19 mouse cellular contexts compared by ENCODE assay signal in genomic region chr19:29140933-29141332, GRCm38 (mm10). TPM values are rescaled to one million over a fixed set of nuclear protein-coding genes. Genes with fewer than 3 reads are reported as not detected.
A peak's percentile ranks its signal among the peaks of the same experiment; 100 is the strongest.
DNase-seq lines count a peak whose midpoint lies in the region; ATAC-seq and TF ChIP-seq lines count a peak whose summit lies in the region.
"Had no signal": no experiment of that assay in that cellular context is flagged by ENCODE, and none has a peak within 500 bp of the region (broad histone marks: within the 10 kb centered on the region; RNA-seq: fewer than 3 reads in every experiment).

No protein-coding gene starts in this region.

- H3K27me3 ChIP-seq in heart, postnatal 0 days (ENCODE audit: control insufficient read depth, insufficient read depth, low read length), result no peaks in the 10 kb centered on the region
- H3K27me3 ChIP-seq in liver, embryonic 16.5 days (ENCODE audit: control insufficient read depth, insufficient read depth, low read depth, low read length), result no peaks in the 10 kb centered on the region
- no peaks in the 10 kb centered on the region for H3K27me3 ChIP-seq in stomach, postnatal 0 days (ENCODE audit: control insufficient read depth, insufficient read depth, low read length)
- H3K27me3 ChIP-seq in midbrain, embryonic 14.5 days (ENCODE audit: control insufficient read depth, insufficient read depth, low read length), result no peaks in the 10 kb centered on the region
- H3K27me3 ChIP-seq: forebrain, embryonic 15.5 days; heart, embryonic 12.5 days; Patski had no signal

- WGBS in heart, postnatal 0 days, result 71% methylated on average over 16 of the region's 16 CpGs
- WGBS in liver, embryonic 16.5 days (ENCODE audit: insufficient replicate concordance), result 53% methylated on average over 16 of the region's 16 CpGs
- 73% methylated on average over 16 of the region's 16 CpGs for WGBS in stomach, postnatal 0 days
- 95% methylated on average over 16 of the region's 16 CpGs for WGBS in midbrain, embryonic 14.5 days

- ATAC-seq in heart, postnatal 0 days (ENCODE audit: insufficient read depth, low read depth), result no peak
- peak; percentile 50 for ATAC-seq in common myeloid progenitor, adult 5-6 weeks (replicated peaks; ENCODE audit: low read depth, poor library complexity, severe bottlenecking)
- peak; percentile 66 for ATAC-seq in liver, embryonic 16.5 days (ENCODE audit: low read depth)
- peak; percentile 39; the same call in 1 of the 2 replicates for ATAC-seq in stomach, postnatal 0 days (ENCODE audit: low FRiP score, low TSS enrichment)
- no peak for ATAC-seq in midbrain, embryonic 14.5 days (ENCODE audit: low FRiP score, low TSS enrichment)
- ATAC-seq: forebrain, embryonic 15.5 days; inflammation-experienced regulatory T-cells, adult 6 months; Patski had no signal

- H3K4me3 ChIP-seq in heart, postnatal 0 days (ENCODE audit: low read depth, low read length), result no peak overlapping the region
- no peak overlapping the region for H3K4me3 ChIP-seq in liver, embryonic 16.5 days (ENCODE audit: low read depth, low read length)
- no peak overlapping the region for H3K4me3 ChIP-seq in stomach, postnatal 0 days (ENCODE audit: low read depth, low read length)
- no peak overlapping the region for H3K4me3 ChIP-seq in midbrain, embryonic 14.5 days (replicated peaks; ENCODE audit: low read depth, low read length)
- H3K4me3 ChIP-seq: forebrain, embryonic 15.5 days; heart, embryonic 12.5 days had no signal

- no peaks in the 10 kb centered on the region for H3K9me3 ChIP-seq in heart, postnatal 0 days (replicated peaks; ENCODE audit: control insufficient read depth, low read length)
- no peaks in the 10 kb centered on the region for H3K9me3 ChIP-seq in liver, embryonic 16.5 days (replicated peaks; ENCODE audit: control insufficient read depth, low read length)
- H3K9me3 ChIP-seq in stomach, postnatal 0 days (ENCODE audit: control insufficient read depth, low read length), result no peaks in the 10 kb centered on the region
- H3K9me3 ChIP-seq in midbrain, embryonic 14.5 days (ENCODE audit: control insufficient read depth, low read length), result no peaks in the 10 kb centered on the region
- H3K9me3 ChIP-seq: forebrain, embryonic 15.5 days; heart, embryonic 12.5 days had no signal

- H3K36me3 ChIP-seq in heart, postnatal 0 days (replicated peaks; ENCODE audit: control insufficient read depth, insufficient read depth, low read length), result peaks cover 21% of the 10 kb centered on the region
- peaks cover 33% of the 10 kb centered on the region for H3K36me3 ChIP-seq in liver, embryonic 16.5 days (ENCODE audit: control insufficient read depth, insufficient read depth)
- H3K36me3 ChIP-seq in stomach, postnatal 0 days (ENCODE audit: control insufficient read depth, insufficient read depth, low read length), result peaks cover 4% of the 10 kb centered on the region; the same call in 1 of the 2 replicates
- H3K36me3 ChIP-seq in midbrain, embryonic 14.5 days (ENCODE audit: control insufficient read depth, insufficient read depth, low read length), result peaks cover 21% of the 10 kb centered on the region

- TF ChIP-seq CTCF in heart, postnatal 0 days (IDR thresholded peaks at IDR 0.05; ENCODE audit: low read depth), result no peak
- no peak for TF ChIP-seq CTCF in stomach, postnatal 0 days (IDR thresholded peaks at IDR 0.05; ENCODE audit: low read depth)

- no peak for DNase-seq in heart, postnatal 0 days (ENCODE audit: low spot score)
- DNase-seq in heart, postnatal 4 days, result no peak
- DNase-seq in stomach, postnatal 0 days (ENCODE audit: low spot score), result peak; percentile 26
- DNase-seq in midbrain, embryonic 14.5 days, result no peak
- no peak for DNase-seq in retina, postnatal 1 day
- DNase-seq: cerebellum, adult 2 months; cerebellum, postnatal 36 days; kidney, adult 18-20 months; lung, adult 18-20 months; lung, postnatal 10 days; thymus, postnatal 14 days had no signal

- no peaks in the 10 kb centered on the region for H3K4me1 ChIP-seq in heart, postnatal 0 days (ENCODE audit: control insufficient read depth, insufficient read depth)
- H3K4me1 ChIP-seq in liver, embryonic 16.5 days (ENCODE audit: control insufficient read depth, low read depth, low read length), result peaks cover 30% of the 10 kb centered on the region
- no peaks in the 10 kb centered on the region for H3K4me1 ChIP-seq in stomach, postnatal 0 days (replicated peaks; ENCODE audit: control insufficient read depth, insufficient read depth)
- H3K4me1 ChIP-seq in midbrain, embryonic 14.5 days (ENCODE audit: control insufficient read depth, insufficient read depth, low read length), result no peaks in the 10 kb centered on the region
- H3K4me1 ChIP-seq: forebrain, embryonic 15.5 days had no signal

- H3K4me2 ChIP-seq in heart, postnatal 0 days (ENCODE audit: low read depth, low read length), result 0 out of 2 replicates have a peak overlapping the region, but pooled peaks have one; percentile 8
- H3K4me2 ChIP-seq in liver, embryonic 16.5 days (ENCODE audit: low read depth, low read length), result no peak overlapping the region
- no peak overlapping the region for H3K4me2 ChIP-seq in stomach, postnatal 0 days (replicated peaks; ENCODE audit: low read depth)
- H3K4me2 ChIP-seq in midbrain, embryonic 14.5 days (ENCODE audit: low read length), result no peak overlapping the region
- H3K4me2 ChIP-seq: forebrain, embryonic 15.5 days; heart, embryonic 12.5 days; hindbrain, embryonic 14.5 days had no signal

- no peak for TF ChIP-seq EP300 in heart, postnatal 0 days (IDR thresholded peaks at IDR 0.05; ENCODE audit: low read depth)
- no peak for TF ChIP-seq EP300 in stomach, postnatal 0 days (optimal IDR thresholded peaks at IDR 0.05)

- H3K9ac ChIP-seq in heart, postnatal 0 days (replicated peaks; ENCODE audit: low read depth, low read length), result no peak overlapping the region
- no peak overlapping the region for H3K9ac ChIP-seq in liver, embryonic 16.5 days (ENCODE audit: low read depth, low read length)
- H3K9ac ChIP-seq in stomach, postnatal 0 days (ENCODE audit: low read length), result no peak overlapping the region
- H3K9ac ChIP-seq in midbrain, embryonic 14.5 days (replicated peaks; ENCODE audit: low read length), result no peak overlapping the region
- H3K9ac ChIP-seq: forebrain, embryonic 15.5 days; heart, embryonic 12.5 days; hindbrain, embryonic 14.5 days had no signal

- no peak overlapping the region for H3K27ac ChIP-seq in heart, postnatal 0 days (ENCODE audit: low read depth)
- H3K27ac ChIP-seq in liver, embryonic 16.5 days (ENCODE audit: low read length), result no peak overlapping the region
- H3K27ac ChIP-seq in stomach, postnatal 0 days (replicated peaks), result no peak overlapping the region
- H3K27ac ChIP-seq in midbrain, embryonic 14.5 days (replicated peaks; ENCODE audit: low read depth, low read length), result no peak overlapping the region
- H3K27ac ChIP-seq: forebrain, embryonic 15.5 days; hindbrain, embryonic 14.5 days; kidney, postnatal 0 days had no signal

RNA-seq across cellular contexts. Expression of gene Rcl1, which starts 39.8 kb away (rescaled TPM):
- 2.3 and 9.0 TPM in 2 replicates for total RNA-seq in heart, postnatal 0 days (2014; rRNA removed; ENCODE audit: low replicate concordance)
- polyA plus RNA-seq in heart, postnatal 0 days (2015; fragmentation: Nextera tagmentation; extraction: Ambion mirVana), result 9.6 and 9.9 TPM in 2 replicates
- 1 to 10 TPM; 7.5 to 7.7 TPM for total RNA-seq in heart, postnatal 4 days (2021)
- 80.3 and 97.2 TPM in 2 replicates for total RNA-seq in common myeloid progenitor, adult 5-6 weeks (2017)
- polyA plus RNA-seq in liver, embryonic 16.5 days (2015; fragmentation: Nextera tagmentation; extraction: Ambion mirVana), result 69.9 and 73.3 TPM in 2 replicates
- polyA plus RNA-seq in stomach, postnatal 0 days (2015; fragmentation: Nextera tagmentation; extraction: Ambion mirVana), result 26.0 and 27.7 TPM in 2 replicates
- polyA plus RNA-seq in midbrain, embryonic 14.5 days (2014; fragmentation: Nextera tagmentation; extraction: Ambion mirVana), result 28.4 and 33.2 TPM in 2 replicates

Comparison
In these comparisons a context has a peak if more than half of its experiments do, and no peak if none do; other contexts are left out.
1. ATAC-seq: peak in common myeloid progenitor, adult 5-6 weeks (single experiment), liver, embryonic 16.5 days (single experiment) and stomach, postnatal 0 days (single experiment); none in heart, postnatal 0 days (single experiment) and midbrain, embryonic 14.5 days (single experiment).